Mouse (Mus musculus) liver, adult 2 months (tissue): ENCODE measurements around the gene Mrm3. TPM values are rescaled to one million over a fixed set of nuclear protein-coding genes. Genes with fewer than 3 reads are reported as not detected.
A peak's percentile ranks its signal among the peaks of the same experiment; 100 is the strongest.

Experiments used
- DNase-seq: peaks from one replicate; pipeline ENCODE4 v3.0.0-alpha.2; 2011; ENCODE audit warnings: low read depth, low spot score; ENCODE audit errors: extremely low read depth
- H3K27ac ChIP-seq: fragments of 200-500 bp; replicated peaks from 2 replicates; pipeline ENCODE4 v1.5.1; 2012; ENCODE audit warnings: low read depth, mild to moderate bottlenecking, control low read depth, inconsistent platforms, low read length; ENCODE audit not compliant: insufficient read depth
- H3K27me3 ChIP-seq: fragments of 200-500 bp; 2 replicates; pipeline ENCODE4 v1.6.1; 2012; ENCODE audit warnings: mild to moderate bottlenecking, moderate library complexity, low read length, inconsistent platforms; ENCODE audit not compliant: control insufficient read depth, insufficient read depth
- H3K36me3 ChIP-seq: fragments of 200-500 bp; 2 replicates; pipeline ENCODE4 v1.6.1; 2012; ENCODE audit warnings: low read length, inconsistent platforms; ENCODE audit not compliant: control insufficient read depth, insufficient read depth
- H3K4me1 ChIP-seq: fragments of 200-500 bp; 2 replicates; pipeline ENCODE4 v1.6.1; 2011; ENCODE audit warnings: low read length; ENCODE audit not compliant: control insufficient read depth, insufficient read depth
- H3K4me3 ChIP-seq: fragments of 200-500 bp; 2 replicates; pipeline ENCODE4 v1.5.1; 2011; ENCODE audit warnings: low read depth, mild to moderate bottlenecking, control low read depth, low read length, moderate library complexity; ENCODE audit not compliant: insufficient read depth
- H3K79me2 ChIP-seq: fragments of 200-500 bp; 2 replicates; pipeline ENCODE4 v1.6.1; 2012; ENCODE audit warnings: inconsistent platforms, mild to moderate bottlenecking, low read length, moderate library complexity; ENCODE audit not compliant: control insufficient read depth, insufficient read depth
- H3K9ac ChIP-seq: fragments of 200-500 bp; 2 replicates; pipeline ENCODE4 v1.6.1; 2012; ENCODE audit warnings: low read depth, mild to moderate bottlenecking, control low read depth, inconsistent platforms, low read length
- CTCF ChIP-seq: fragments of 200-500 bp; IDR thresholded peaks from 2 replicates; pipeline ENCODE4 v1.5.1; 2011; ENCODE audit warnings: low read depth, low read length, control low read depth
- POLR2A ChIP-seq: fragments of 200-500 bp; IDR thresholded peaks from 2 replicates; pipeline ENCODE4 v1.6.1; 2011; ENCODE audit warnings: low read length, control low read depth; ENCODE audit not compliant: insufficient read depth; ENCODE audit errors: extremely low read depth
- WGBS: fragments of 180-500 bp; shearing (Covaris S2); methylation state at CpG from one replicate; pipeline ENCODE4 v1.1.7; 2018; 5-methylcytosine and 5-hydroxymethylcytosine counted together
- polyA plus RNA-seq: library from polyadenylated mRNA; depleted of rRNA; stranded (reverse); fragments of >200 nt; gene quantifications from 2 replicates; pipeline ENCODE4 v1.2.3, GENCODE M21; 2012
- total RNA-seq: library from RNA; depleted of rRNA; stranded (reverse); fragments of >200 nt; gene quantifications from 2 replicates; pipeline ENCODE4 v1.2.3, GENCODE M21; 2014

The Mrm3 gene
- total and polyA plus RNA-seq, 2 experiments, result 7.1 to 10.1 TPM

DNA sequence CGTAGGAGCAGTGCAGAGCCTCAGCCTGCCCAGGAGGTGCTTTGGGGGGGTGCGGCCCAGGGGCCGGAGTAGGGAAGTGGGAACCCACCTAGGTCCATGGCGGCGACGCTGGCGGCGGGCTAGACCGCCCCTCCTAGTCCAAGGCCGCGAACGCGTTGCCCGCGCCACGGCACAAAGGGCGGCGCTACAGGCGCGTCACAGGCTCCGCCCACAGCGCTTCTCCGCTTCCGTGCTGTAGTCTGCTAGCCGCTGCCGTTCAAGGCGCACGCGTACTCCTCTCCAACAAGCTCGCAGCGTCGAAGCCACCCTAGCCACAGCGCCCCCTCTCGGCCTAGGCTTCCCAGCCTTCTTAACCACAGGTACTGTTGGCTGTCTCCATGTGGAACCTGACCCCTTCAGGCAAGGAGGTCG, 26.1 kb upstream of the Mrm3 start, which contains the start of the genes Dbil5 and Gemin4:
Gene Dbil5, plus strand, starts transcription at position 219 of the 411 bp plus-strand sequence.
Gene Gemin4, minus strand, starts transcription at position 275 of the 411 bp plus-strand sequence.
- Histone ChIP-seq H3K9ac (peak within 1 kb of the TSS; percentile 82), H3K27me3 (no peaks in the 10 kb centered on the region), H3K4me3 (peak within 1 kb of the TSS; percentile 78), H3K79me2 (no peaks in the 10 kb centered on the region), H3K4me1 (0 out of 2 replicates have a peak, but pooled peaks cover 4% of the 10 kb centered on the region), H3K27ac (peak within 1 kb of the TSS; percentile 64), H3K36me3 (peaks cover 11% of the 10 kb centered on the region)
- DNase-seq, result peak; percentile 91
- TF ChIP-seq POLR2A (peak; percentile 51), CTCF (peak; percentile 99)
- WGBS, result 0% methylated on average over 35 of the region's 35 CpGs

DNA sequence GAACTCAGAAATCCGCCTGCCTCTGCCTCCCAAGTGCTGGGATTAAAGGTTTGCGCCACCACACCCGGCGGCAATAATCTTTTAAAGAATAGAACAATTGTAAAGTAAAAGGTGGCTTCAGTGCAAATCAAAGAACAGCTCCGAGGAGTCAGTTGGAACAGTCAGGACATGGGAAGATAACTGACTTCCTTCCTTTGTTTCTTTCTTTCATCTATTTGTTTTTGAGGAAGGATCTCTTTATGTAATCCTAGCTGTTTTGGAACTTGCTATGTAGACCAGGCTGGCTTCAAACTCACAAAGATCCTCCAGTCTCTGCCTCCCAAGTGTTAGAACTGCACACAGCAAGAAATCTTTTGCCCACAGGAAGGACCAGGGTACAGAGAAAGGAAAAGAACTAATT, 18.9 kb upstream of the Mrm3 start:
- DNase-seq, result no peak
- Histone ChIP-seq H3K27ac (no peak overlapping the region), H3K27me3 (no peaks in the 10 kb centered on the region), H3K4me1 (no peaks in the 10 kb centered on the region), H3K36me3 (peaks cover 21% of the 10 kb centered on the region), H3K4me3 (no peak overlapping the region), H3K9ac (no peak overlapping the region), H3K79me2 (no peaks in the 10 kb centered on the region)
- 85% methylated on average over 5 of the region's 5 CpGs for WGBS
- TF ChIP-seq POLR2A, result no peak
- TF ChIP-seq CTCF, result no peak

DNA sequence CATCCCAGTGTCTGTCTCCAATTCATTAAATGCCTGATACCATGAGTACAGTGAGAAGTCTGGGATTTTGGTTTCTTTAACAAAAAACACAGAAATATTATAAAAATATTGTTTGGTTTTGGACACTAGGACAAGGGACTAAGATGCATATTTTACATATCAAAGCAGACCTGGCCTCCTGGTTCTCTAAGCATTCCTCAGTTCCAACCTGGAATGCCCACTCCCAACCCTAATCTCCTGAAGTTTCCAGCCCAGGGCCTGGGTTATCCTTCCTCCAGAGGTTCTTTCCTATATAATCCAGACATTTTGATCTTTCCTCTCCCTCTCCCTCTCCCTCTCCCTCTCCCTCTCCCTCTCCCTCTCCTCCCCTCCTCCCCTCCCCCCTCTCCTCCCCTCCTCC, 18.5 kb upstream of the Mrm3 start:
- Histone ChIP-seq H3K79me2 (no peaks in the 10 kb centered on the region), H3K36me3 (peaks cover 21% of the 10 kb centered on the region), H3K4me1 (no peaks in the 10 kb centered on the region), H3K9ac (no peak overlapping the region), H3K27ac (no peak overlapping the region), H3K4me3 (no peak overlapping the region), H3K27me3 (no peaks in the 10 kb centered on the region)
- TF ChIP-seq CTCF (no peak), POLR2A (no peak)
- no peak for DNase-seq

DNA sequence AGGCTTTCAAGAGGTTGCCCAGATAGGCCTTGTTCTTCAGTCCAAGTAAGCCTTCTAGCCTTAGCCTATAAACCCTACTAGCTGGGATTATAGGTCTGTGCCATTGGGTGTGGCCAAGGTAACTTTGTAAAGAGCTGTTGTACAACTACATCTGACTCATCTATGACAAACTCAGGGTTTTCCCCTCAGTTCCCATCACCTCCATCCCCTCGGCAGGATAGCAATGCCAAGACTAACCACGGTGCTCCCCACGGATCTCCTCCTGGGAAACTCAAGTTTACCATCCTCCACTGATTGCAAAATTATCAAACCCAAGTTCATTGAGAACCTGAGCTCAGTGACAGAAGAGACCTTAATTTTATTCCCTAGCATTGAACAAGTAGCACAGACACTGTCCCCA, 7.4 kb upstream of the Mrm3 start:
- no peak for DNase-seq
- Histone ChIP-seq H3K27me3 (no peaks in the 10 kb centered on the region), H3K27ac (no peak overlapping the region), H3K9ac (no peak overlapping the region), H3K4me1 (no peaks in the 10 kb centered on the region), H3K4me3 (no peak overlapping the region), H3K36me3 (peaks cover 53% of the 10 kb centered on the region), H3K79me2 (no peaks in the 10 kb centered on the region)
- no peak for TF ChIP-seq CTCF
- WGBS, result 98% methylated on average over 3 of the region's 3 CpGs

DNA sequence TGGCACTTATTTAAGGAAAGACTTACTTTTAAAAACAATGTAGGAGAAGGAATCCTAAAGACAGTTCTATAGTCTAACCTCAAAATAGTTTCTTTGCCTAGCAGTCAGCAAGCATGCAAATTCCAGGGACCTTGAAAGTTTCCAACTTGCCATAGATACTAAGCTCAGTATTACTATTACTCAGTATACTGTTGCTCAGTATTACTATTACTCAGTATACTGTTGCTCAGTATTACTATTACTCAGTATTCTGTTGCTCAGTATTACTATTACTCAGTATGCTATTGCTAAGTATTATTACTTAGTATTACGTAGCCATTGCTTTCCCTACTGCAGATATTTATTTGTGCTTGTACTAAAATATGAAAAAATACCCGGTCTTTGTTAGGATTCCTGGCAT, 3.8 kb upstream of the Mrm3 start:
- peaks cover 7% of the 10 kb centered on the region for H3K4me1 ChIP-seq
- H3K9ac ChIP-seq, result no peak overlapping the region
- no peak for DNase-seq
- no peak overlapping the region for H3K4me3 ChIP-seq
- TF ChIP-seq POLR2A, result no peak
- TF ChIP-seq CTCF, result no peak
- WGBS, result over 99% methylated on average over 2 of the region's 2 CpGs
- H3K36me3 ChIP-seq, result peaks cover 27% of the 10 kb centered on the region
- H3K27ac ChIP-seq, result no peak overlapping the region
- H3K27me3 ChIP-seq, result no peaks in the 10 kb centered on the region
- H3K79me2 ChIP-seq, result peaks cover 7% of the 10 kb centered on the region; the same call in 1 of the 2 replicates

DNA sequence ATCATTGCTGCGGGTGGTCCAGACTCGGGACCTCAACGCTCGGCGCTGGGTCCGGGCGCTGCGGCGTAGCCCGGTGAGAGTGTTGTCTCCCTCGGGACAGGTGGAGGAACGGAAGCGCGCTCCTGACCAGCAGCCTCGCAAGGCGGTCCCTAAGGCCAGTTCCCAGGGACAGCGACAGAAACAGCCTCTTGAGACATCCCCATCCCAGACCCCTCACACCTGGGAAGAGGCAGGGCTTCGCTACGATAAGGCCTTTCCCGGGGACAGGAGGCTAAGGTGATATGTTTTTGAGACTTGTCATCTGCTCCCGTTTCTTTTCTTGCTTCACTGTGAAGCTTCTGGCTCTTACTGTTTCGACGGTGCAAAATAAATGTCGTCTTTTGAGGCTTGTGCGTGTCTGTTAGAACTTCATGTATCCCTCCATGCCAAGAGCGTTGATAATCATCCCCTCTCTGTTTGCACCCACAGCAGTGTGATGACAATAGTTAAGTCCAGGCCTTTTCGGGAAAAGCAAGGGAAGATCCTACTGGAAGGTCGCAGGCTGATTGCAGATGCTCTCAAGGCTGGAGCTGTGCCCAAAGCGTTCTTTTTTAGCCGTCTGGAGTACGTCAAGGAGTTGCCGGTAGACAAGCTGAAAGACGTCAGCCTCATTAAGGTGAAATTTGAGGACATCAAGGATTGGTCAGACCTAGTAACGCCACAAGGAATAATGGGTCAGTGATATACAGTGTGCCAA, 464 bp downstream of the Mrm3 start:
- peaks cover 7% of the 10 kb centered on the region for H3K4me1 ChIP-seq
- H3K79me2 ChIP-seq, result peaks cover 7% of the 10 kb centered on the region; the same call in 1 of the 2 replicates
- no peaks in the 10 kb centered on the region for H3K27me3 ChIP-seq
- H3K27ac ChIP-seq, result no peak overlapping the region; the same call in 1 of the 2 replicates
- TF ChIP-seq POLR2A (no peak), CTCF (no peak)
- H3K9ac ChIP-seq, result peak overlapping the region; percentile 82
- peaks cover 11% of the 10 kb centered on the region for H3K36me3 ChIP-seq
- 2% methylated on average over 34 of the region's 34 CpGs for WGBS
- DNase-seq, result no peak
- peak overlapping the region; percentile 92 for H3K4me3 ChIP-seq
